Mouse (Mus musculus) bone marrow, adult 2 months (tissue): Measurements from ENCODE around the gene Gpr179.

Experiments used
- CTCF ChIP-seq: fragments of 200-500 bp; IDR thresholded peaks from 2 replicates; pipeline ENCODE4 v1.5.1; 2011; ENCODE audit warnings: low read length, control low read depth; ENCODE audit not compliant: control insufficient read depth, insufficient read depth
- POLR2A ChIP-seq: fragments of 200-500 bp; IDR thresholded peaks from 2 replicates; pipeline ENCODE4 v1.6.1; 2011; ENCODE audit warnings: low read depth, mild to moderate bottlenecking, control low read depth, low read length, borderline replicate concordance; ENCODE audit not compliant: control insufficient read depth

DNA sequence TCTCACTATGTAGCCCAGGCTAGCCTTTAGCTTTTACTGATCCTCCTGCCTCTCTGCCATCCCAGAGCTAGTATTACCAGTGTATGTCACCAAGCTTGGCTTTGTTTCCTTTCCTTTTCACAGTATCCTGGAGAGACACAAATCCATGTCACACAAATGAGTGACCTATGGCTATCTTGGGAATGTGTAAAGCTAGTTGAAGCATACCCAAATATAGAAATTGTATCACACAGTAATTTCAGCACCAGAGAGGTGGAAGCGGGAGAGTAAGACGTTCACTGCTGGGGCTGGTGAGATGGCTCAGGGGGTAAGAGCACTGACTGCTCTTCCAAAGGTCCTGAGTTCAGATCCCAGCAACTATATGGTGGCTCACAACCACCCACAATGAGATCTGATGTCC is 51.9 kb downstream of the Gpr179 start:
- TF ChIP-seq POLR2A (no peak), CTCF (no peak)
